Mouse (Mus musculus) embryonic facial prominence, embryonic 11.5 days (tissue): ENCODE data around the gene Gsdma3. TPM values are rescaled to one million over a fixed set of nuclear protein-coding genes. Genes with fewer than 3 reads are reported as not detected.

Source experiments
- polyA plus RNA-seq: library from polyadenylated mRNA; unstranded; fragments of >200 nt; fragmentation: Nextera tagmentation; extraction: Ambion mirVana; gene quantifications from 2 replicates; pipeline ENCODE4 v1.2.1, GENCODE M21; 2014

Gsdma3 gene
- polyA plus RNA-seq, 1 experiment from 2014 or later = not detected

Other genes with a start within 250 kb of the Gsdma3 start
- 0.29 and 0.46 TPM in 2 replicates for gene Tcap, start 242.5 kb upstream of the Gsdma3 start, polyA plus RNA-seq
- 0.18 and 0.24 TPM in 2 replicates for gene Pnmt, start 239.9 kb upstream of the Gsdma3 start, polyA plus RNA-seq
- gene Pgap3, start 225.9 kb upstream of the Gsdma3 start, polyA plus RNA-seq = 6.0 and 6.5 TPM in 2 replicates
- gene Erbb2, start 213.9 kb upstream of the Gsdma3 start, polyA plus RNA-seq = 26.5 and 30.8 TPM in 2 replicates
- 89.3 and 95.6 TPM in 2 replicates for gene Mien1, start 187.4 kb upstream of the Gsdma3 start, polyA plus RNA-seq
- 8.1 and 8.5 TPM in 2 replicates for gene Grb7, start 180.0 kb upstream of the Gsdma3 start, polyA plus RNA-seq
- gene Ikzf3, start 80.3 kb upstream of the Gsdma3 start, polyA plus RNA-seq = 0.07 TPM in 1 of 2 replicates, not detected in the other
- gene Zpbp2, start 75.3 kb upstream of the Gsdma3 start, polyA plus RNA-seq = 0.24 TPM in 1 of 2 replicates, not detected in the other
- gene Ormdl3, start 39.0 kb upstream of the Gsdma3 start, polyA plus RNA-seq = 8.0 and 9.3 TPM in 2 replicates
- gene Lrrc3c, start 28.1 kb upstream of the Gsdma3 start, polyA plus RNA-seq = not detected in 2 replicates
- gene Gm12355, start 699 bp upstream of the Gsdma3 start, polyA plus RNA-seq = 0.83 and 1.2 TPM in 2 replicates
- not detected in 2 replicates for gene Gsdma2, start 20.4 kb downstream of the Gsdma3 start, polyA plus RNA-seq
- 0.07 TPM in 1 of 2 replicates, not detected in the other for gene Gsdma, start 38.0 kb downstream of the Gsdma3 start, polyA plus RNA-seq
- gene Psmd3, start 56.2 kb downstream of the Gsdma3 start, polyA plus RNA-seq = 141 and 153 TPM in 2 replicates
- gene Csf3, start 74.9 kb downstream of the Gsdma3 start, polyA plus RNA-seq = not detected in 2 replicates
- gene Med24, start 103.1 kb downstream of the Gsdma3 start, polyA plus RNA-seq = 54.8 and 55.1 TPM in 2 replicates
- 19.7 and 20.3 TPM in 2 replicates for gene Thra, start 114.3 kb downstream of the Gsdma3 start, polyA plus RNA-seq
- gene Nr1d1, start 149.0 kb downstream of the Gsdma3 start, polyA plus RNA-seq = 0.69 and 1.2 TPM in 2 replicates
- gene Msl1, start 169.2 kb downstream of the Gsdma3 start, polyA plus RNA-seq = 20.2 and 22.0 TPM in 2 replicates
- 41.9 and 44.3 TPM in 2 replicates for gene Casc3, start 178.5 kb downstream of the Gsdma3 start, polyA plus RNA-seq
- 1.1 TPM in 2 replicates for gene Rapgefl1, start 210.4 kb downstream of the Gsdma3 start, polyA plus RNA-seq
- gene Wipf2, start 237.3 kb downstream of the Gsdma3 start, polyA plus RNA-seq = 4.4 and 4.6 TPM in 2 replicates